8 mouse cellular contexts compared by ENCODE assay signal in the genomic region with DNA sequence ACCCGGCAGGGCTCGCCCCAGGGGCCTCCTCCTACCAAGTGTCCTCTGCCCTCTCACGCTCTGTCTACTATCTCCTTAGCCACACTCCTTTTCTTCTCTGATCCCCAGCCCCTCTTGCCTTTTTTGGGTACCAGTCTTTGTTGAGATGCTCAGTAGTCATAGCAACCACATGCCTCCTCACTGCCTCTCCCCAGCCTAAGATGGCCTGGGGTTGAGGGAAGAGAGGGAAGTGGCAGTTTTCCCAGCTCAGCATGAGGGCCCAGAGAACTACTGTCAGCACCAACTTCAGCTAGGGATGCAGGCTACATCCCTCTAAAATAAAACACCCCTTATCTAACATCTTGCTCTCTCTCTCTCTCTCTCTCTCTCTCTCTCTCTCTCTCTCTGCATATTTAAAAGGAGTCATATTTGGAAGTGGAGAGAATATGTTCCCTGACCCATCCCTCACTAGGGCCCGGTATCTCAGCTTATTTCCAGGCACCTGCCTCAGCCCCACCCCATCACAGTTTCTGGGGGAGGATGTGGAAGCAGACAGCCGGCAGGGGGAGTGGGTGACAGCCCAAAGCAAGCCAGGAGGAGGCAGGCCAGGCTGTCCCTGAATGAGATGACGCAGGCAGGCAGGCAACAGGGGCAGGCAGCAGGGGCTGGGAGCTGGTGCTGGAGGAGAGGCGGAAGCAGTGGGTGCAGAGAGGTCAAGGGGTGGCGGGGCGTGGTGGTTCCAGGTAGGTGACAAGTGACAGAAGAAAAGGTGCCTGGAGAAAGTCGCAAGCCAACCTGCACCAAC. TPM values are rescaled to one million over a fixed set of nuclear protein-coding genes. Genes with fewer than 3 reads are reported as not detected.
A peak's percentile ranks its signal among the peaks of the same experiment; 100 is the strongest.
DNase-seq lines count a peak whose midpoint lies in the region; ATAC-seq lines count a peak whose summit lies in the region.

No protein-coding gene starts in this region.

- H3K27ac ChIP-seq in neural tube, embryonic 15.5 days (replicated peaks) = peak overlapping the region; percentile 97

- peak overlapping the region; percentile 70 for H3K4me2 ChIP-seq in neural tube, embryonic 15.5 days

- no peaks in the 10 kb centered on the region for H3K27me3 ChIP-seq in neural tube, embryonic 15.5 days (replicated peaks)

- peaks cover 47% of the 10 kb centered on the region for H3K4me1 ChIP-seq in neural tube, embryonic 15.5 days

- 31% methylated on average over 10 of the region's 10 CpGs for WGBS in neural tube, embryonic 15.5 days

- peak overlapping the region; percentile 44; the same call in 1 of the 2 replicates for H3K9ac ChIP-seq in neural tube, embryonic 15.5 days (replicated peaks)

- peak; percentile 36; the same call in 1 of the 2 replicates for ATAC-seq in common myeloid progenitor, adult 5-6 weeks (replicated peaks; ENCODE audit: low read depth, poor library complexity, severe bottlenecking)
- ATAC-seq in hematopoietic stem cell, adult 5-6 weeks (replicated peaks in 1 of 2; ENCODE audit: insufficient read depth in 1 of 2, low FRiP score in 2 of 2, low TSS enrichment in 1 of 2, low read depth in 1 of 2, poor library complexity in 2 of 2, severe bottlenecking in 2 of 2) = peak; percentile 35 to 50; a peak in 2 of 4 replicates
- no peak for ATAC-seq in neural tube, embryonic 15.5 days (ENCODE audit: low FRiP score)

- H3K4me3 ChIP-seq in neural tube, embryonic 15.5 days (replicated peaks) = 0 out of 2 replicates have a peak overlapping the region, but pooled peaks have one; percentile 97

- intact Hi-C loops in left cerebral cortex, postnatal 25 days (cut with DNase I) = no loop called here

- H3K36me3 ChIP-seq in neural tube, embryonic 15.5 days = peaks cover 45% of the 10 kb centered on the region

- H3K9me3 ChIP-seq in neural tube, embryonic 15.5 days (replicated peaks) = no peaks in the 10 kb centered on the region

- DNase-seq in gastrocnemius, adult 18-20 months (ENCODE audit: low spot score) = peak; percentile 69
- no peak for DNase-seq in gastrocnemius, postnatal 10 days
- DNase-seq in B cell, adult 2 months = peak; percentile 55
- peak; percentile 79 to 96 for DNase-seq in left cerebral cortex, postnatal 25 days (ENCODE audit: low spot score in 2 of 2)
- no peak for DNase-seq in cerebellum, adult 9-11 months

RNA-seq across cellular contexts. Expression of a gene that starts 3.8 kb away (rescaled TPM):
- 100 to 1,000 TPM; 167 to 198 TPM for total RNA-seq in gastrocnemius, adult 18-20 months (2021)
- 100 to 1,000 TPM; 313 to 347 TPM for total RNA-seq in gastrocnemius, postnatal 10 days (2021)
- not detected in 2 replicates for total RNA-seq in common myeloid progenitor, adult 5-6 weeks (2017)
- 2.9 and 6.9 TPM in 2 replicates for total RNA-seq in hematopoietic stem cell, adult 5-6 weeks (2017)
- 100 to 1,000 TPM; 155 to 167 TPM for total RNA-seq in left cerebral cortex, postnatal 25 days (2021)
- 50.9 and 63.0 TPM in 2 replicates for polyA plus RNA-seq in neural tube, embryonic 15.5 days (2015; fragmentation: Nextera tagmentation; extraction: Ambion mirVana)

RNA-seq across cellular contexts. Expression of a gene that starts 7.5 kb away (rescaled TPM):
- total RNA-seq in gastrocnemius, adult 18-20 months (2021) = 100 to 1,000 TPM; 457 to 462 TPM
- 100 to 1,000 TPM; 848 to 925 TPM for total RNA-seq in gastrocnemius, postnatal 10 days (2021)
- 1,577 and 1,620 TPM in 2 replicates for total RNA-seq in common myeloid progenitor, adult 5-6 weeks (2017)
- total RNA-seq in hematopoietic stem cell, adult 5-6 weeks (2017) = 1,707 and 1,745 TPM in 2 replicates
- total RNA-seq in left cerebral cortex, postnatal 25 days (2021) = 100 to 1,000 TPM; 560 to 589 TPM
- polyA plus RNA-seq in neural tube, embryonic 15.5 days (2015; fragmentation: Nextera tagmentation; extraction: Ambion mirVana) = 655 and 750 TPM in 2 replicates

RNA-seq across cellular contexts. Expression of a gene that starts 23.1 kb away (rescaled TPM):
- under 1 TPM in 1 of 2 experiments, not detected in 1; 0.26 TPM for total RNA-seq in gastrocnemius, adult 18-20 months (2021)
- total RNA-seq in gastrocnemius, postnatal 10 days (2021) = 1 to 10 TPM in 1 of 2 experiments, under 1 TPM in 1; 0.82 to 1.8 TPM
- 1.2 and 2.2 TPM in 2 replicates for total RNA-seq in common myeloid progenitor, adult 5-6 weeks (2017)
- total RNA-seq in hematopoietic stem cell, adult 5-6 weeks (2017) = 1.3 and 3.2 TPM in 2 replicates
- total RNA-seq in left cerebral cortex, postnatal 25 days (2021) = 1 to 10 TPM in 1 of 2 experiments, under 1 TPM in 1; 0.89 to 1.7 TPM
- 11.8 and 14.0 TPM in 2 replicates for polyA plus RNA-seq in neural tube, embryonic 15.5 days (2015; fragmentation: Nextera tagmentation; extraction: Ambion mirVana)

RNA-seq across cellular contexts. Expression of a gene that starts 32.8 kb away (rescaled TPM):
- total RNA-seq in gastrocnemius, adult 18-20 months (2021) = 1 to 10 TPM; 2.1 to 2.6 TPM
- total RNA-seq in gastrocnemius, postnatal 10 days (2021) = 10 to 100 TPM in 1 of 2 experiments, 1 to 10 TPM in 1; 8.3 to 10.7 TPM
- total RNA-seq in common myeloid progenitor, adult 5-6 weeks (2017) = 1.2 and 3.3 TPM in 2 replicates
- total RNA-seq in hematopoietic stem cell, adult 5-6 weeks (2017) = 0.56 and 5.5 TPM in 2 replicates
- 10 to 100 TPM; 22.0 to 22.4 TPM for total RNA-seq in left cerebral cortex, postnatal 25 days (2021)
- polyA plus RNA-seq in neural tube, embryonic 15.5 days (2015; fragmentation: Nextera tagmentation; extraction: Ambion mirVana) = 1.1 and 1.8 TPM in 2 replicates

RNA-seq across cellular contexts. Expression of a gene that starts 34.2 kb away (rescaled TPM):
- under 1 TPM; 0.14 to 0.16 TPM for total RNA-seq in gastrocnemius, adult 18-20 months (2021)
- under 1 TPM; 0.26 to 0.36 TPM for total RNA-seq in gastrocnemius, postnatal 10 days (2021)
- total RNA-seq in common myeloid progenitor, adult 5-6 weeks (2017) = not detected in 2 replicates
- not detected in 2 replicates for total RNA-seq in hematopoietic stem cell, adult 5-6 weeks (2017)
- total RNA-seq in left cerebral cortex, postnatal 25 days (2021) = 10 to 100 TPM; 63.4 to 76.9 TPM
- polyA plus RNA-seq in neural tube, embryonic 15.5 days (2015; fragmentation: Nextera tagmentation; extraction: Ambion mirVana) = 15.8 and 18.2 TPM in 2 replicates

Comparison
In these comparisons a context has a peak if more than half of its experiments do, and no peak if none do; other contexts are left out.
1. DNase-seq: peak in gastrocnemius, adult 18-20 months (single experiment), B cell, adult 2 months (2 of 2) and left cerebral cortex, postnatal 25 days (2 of 2); none in gastrocnemius, postnatal 10 days (single experiment) and cerebellum, adult 9-11 months (single experiment).
2. RNA of a gene that starts 3.8 kb away (total RNA-seq): 313 to 347 TPM in gastrocnemius, postnatal 10 days, 167 to 198 TPM in gastrocnemius, adult 18-20 months and 155 to 167 TPM in left cerebral cortex, postnatal 25 days; 2.9 to 6.9 TPM in hematopoietic stem cell, adult 5-6 weeks and not detected in common myeloid progenitor, adult 5-6 weeks; every median in the first group is over 10 times any median in the second.